Mouse (Mus musculus): Measurements from ENCODE around the gene Cryzl1. TPM values are rescaled to one million over a fixed set of nuclear protein-coding genes. Genes with fewer than 3 reads are reported as not detected.

Cryzl1 gene
- total and polyA plus RNA-seq, 2 experiments from 2014 or later, result 62.5 to 94.8 TPM

DNA sequence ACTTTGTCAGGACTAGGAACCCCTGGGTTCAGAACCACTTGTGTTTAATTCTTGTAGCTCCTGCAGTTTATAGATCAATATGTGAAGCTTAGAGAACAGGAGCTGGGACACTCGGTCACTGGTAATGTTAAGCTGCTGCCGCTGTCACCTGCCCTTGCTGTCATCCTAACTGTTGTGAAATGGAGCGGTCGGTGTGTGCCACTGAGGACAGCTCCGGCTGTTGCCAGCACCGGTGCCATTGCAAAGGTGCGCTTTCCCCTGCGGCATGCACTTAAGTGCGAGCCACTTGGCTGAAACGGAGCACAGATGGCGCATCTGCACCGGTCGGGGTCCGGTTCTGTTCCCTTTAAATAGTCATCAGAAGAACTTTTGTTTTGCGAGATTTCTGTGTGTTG is 37.0 kb upstream of the Cryzl1 start:
- H3K4me3 ChIP-seq (ENCODE audit: low read depth, low read length), result no peak overlapping the region
- H3K9ac ChIP-seq, result no peak overlapping the region
- no peak overlapping the region for H3K27ac ChIP-seq (ENCODE audit: low read depth, low read length)
- no peaks in the 10 kb centered on the region for H3K27me3 ChIP-seq (ENCODE audit: insufficient read depth, low read length)
- DNase-seq (no peak), ATAC-seq (no peak)
- no peaks in the 10 kb centered on the region for H3K9me3 ChIP-seq (ENCODE audit: low read length)
- peaks cover 11% of the 10 kb centered on the region; the same call in 1 of the 2 replicates for H3K4me1 ChIP-seq (ENCODE audit: insufficient read depth)
- H3K4me2 ChIP-seq (ENCODE audit: low read depth), result no peak overlapping the region
- no peaks in the 10 kb centered on the region for H3K36me3 ChIP-seq (ENCODE audit: insufficient read depth)
- 76% methylated on average over 15 of the region's 15 CpGs for whole genome bisulfite sequencing
- no peak for TF ChIP-seq CTCF (IDR thresholded peaks at IDR 0.05; ENCODE audit: low read depth)

DNA sequence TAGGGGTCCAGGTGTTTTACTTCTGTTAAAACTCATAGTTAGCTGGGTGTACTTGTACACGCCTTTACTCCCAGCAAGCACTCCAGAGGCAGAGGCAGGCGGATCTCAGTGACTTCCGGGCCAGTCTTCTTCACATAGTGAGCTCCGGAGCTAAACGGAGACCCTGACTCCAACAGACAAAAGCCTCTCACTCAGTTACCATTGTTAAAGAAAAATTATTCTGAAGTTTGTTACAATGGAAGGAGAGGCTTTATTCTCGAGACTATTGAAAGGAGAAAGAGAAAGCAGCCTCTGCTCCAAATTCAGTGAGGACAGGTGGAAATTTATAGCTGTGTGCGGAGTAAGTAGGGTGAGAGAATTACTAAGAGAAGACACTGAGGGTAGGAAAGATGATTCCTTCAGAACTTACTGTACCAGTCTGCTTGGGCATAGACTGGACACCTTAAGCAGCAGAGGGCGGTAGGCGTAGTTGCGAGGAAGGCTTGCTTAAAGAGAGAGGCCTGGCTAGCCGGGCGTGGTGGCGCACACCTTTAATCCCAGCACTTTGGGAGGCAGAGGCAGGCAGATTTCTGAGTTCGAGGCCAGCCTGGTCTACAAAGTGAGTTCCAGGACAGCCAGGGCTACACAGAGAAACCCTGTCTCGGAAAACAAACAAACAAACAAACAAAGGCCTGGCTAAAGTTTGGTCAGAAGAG is 36.5 kb upstream of the Cryzl1 start:
- no peaks in the 10 kb centered on the region for H3K9me3 ChIP-seq (ENCODE audit: low read length)
- no peaks in the 10 kb centered on the region for H3K36me3 ChIP-seq (ENCODE audit: insufficient read depth)
- H3K4me1 ChIP-seq (ENCODE audit: insufficient read depth), result 0 out of 2 replicates have a peak, but pooled peaks cover 11% of the 10 kb centered on the region
- 82% methylated on average over 15 of the region's 15 CpGs for WGBS
- no peak overlapping the region for H3K9ac ChIP-seq
- H3K4me2 ChIP-seq (ENCODE audit: low read depth), result no peak overlapping the region
- no peak for DNase-seq
- H3K27me3 ChIP-seq (ENCODE audit: insufficient read depth, low read length), result no peaks in the 10 kb centered on the region
- H3K4me3 ChIP-seq (ENCODE audit: low read depth, low read length), result no peak overlapping the region
- TF ChIP-seq CTCF (IDR thresholded peaks at IDR 0.05; ENCODE audit: low read depth), result no peak
- no peak for ATAC-seq
- H3K27ac ChIP-seq (ENCODE audit: low read depth, low read length), result no peak overlapping the region

DNA sequence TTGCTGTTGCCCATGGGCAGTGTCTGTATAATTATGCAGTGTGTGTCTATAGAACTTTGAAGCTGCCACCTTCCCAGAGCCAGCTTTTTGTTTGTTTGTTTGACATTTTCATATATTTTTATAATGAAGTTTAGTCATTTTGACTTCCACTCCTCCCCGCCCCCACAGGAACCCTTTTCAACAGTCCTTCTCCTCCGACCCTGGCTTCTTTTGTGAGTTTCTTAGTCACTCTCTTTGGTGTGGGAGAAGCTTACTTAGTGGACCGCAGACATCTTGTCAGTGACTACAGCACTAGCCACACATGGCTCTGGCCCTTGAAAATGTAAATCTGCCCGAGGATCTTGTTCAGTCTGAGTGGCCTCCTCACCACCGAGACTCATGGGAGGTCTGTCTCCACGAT is 35.6 kb upstream of the Cryzl1 start:
- no peak overlapping the region for H3K4me2 ChIP-seq (ENCODE audit: low read depth)
- H3K4me1 ChIP-seq (ENCODE audit: insufficient read depth), result 0 out of 2 replicates have a peak, but pooled peaks cover 11% of the 10 kb centered on the region
- no peak for TF ChIP-seq CTCF (IDR thresholded peaks at IDR 0.05; ENCODE audit: low read depth)
- H3K36me3 ChIP-seq (ENCODE audit: insufficient read depth), result no peaks in the 10 kb centered on the region
- H3K4me3 ChIP-seq (ENCODE audit: low read depth, low read length), result no peak overlapping the region
- ATAC-seq, result no peak
- no peaks in the 10 kb centered on the region for H3K27me3 ChIP-seq (ENCODE audit: insufficient read depth, low read length)
- H3K27ac ChIP-seq (ENCODE audit: low read depth, low read length), result no peak overlapping the region
- no peak for DNase-seq
- H3K9ac ChIP-seq, result no peak overlapping the region
- WGBS, result 67% methylated on average over 6 of the region's 6 CpGs
- no peaks in the 10 kb centered on the region for H3K9me3 ChIP-seq (ENCODE audit: low read length)

DNA sequence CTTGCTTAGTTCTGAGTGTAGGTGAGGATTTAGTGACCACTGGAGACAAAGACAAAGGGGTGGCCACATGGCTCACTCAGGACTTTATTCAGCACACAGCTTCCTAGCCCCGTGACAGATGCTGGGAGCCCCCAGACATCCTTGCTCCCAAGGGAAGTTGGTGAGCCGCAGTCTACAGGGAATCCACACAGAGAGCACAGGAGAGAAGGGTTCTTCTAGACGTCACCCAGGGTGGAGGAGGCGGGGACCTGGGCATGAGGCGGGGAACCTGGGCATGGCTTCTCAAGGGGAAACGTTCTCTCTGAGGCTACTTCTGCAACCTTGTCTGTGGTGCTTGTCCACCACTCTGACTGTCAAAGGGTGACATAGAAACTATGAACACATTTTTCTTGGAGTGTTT is 35.2 kb upstream of the Cryzl1 start:
- 0 out of 2 replicates have a peak, but pooled peaks cover 11% of the 10 kb centered on the region for H3K4me1 ChIP-seq (ENCODE audit: insufficient read depth)
- no peaks in the 10 kb centered on the region for H3K9me3 ChIP-seq (ENCODE audit: low read length)
- no peak for ATAC-seq
- no peak overlapping the region for H3K9ac ChIP-seq
- WGBS, result 62% methylated on average over 6 of the region's 6 CpGs
- no peak for DNase-seq
- no peak for TF ChIP-seq CTCF (IDR thresholded peaks at IDR 0.05; ENCODE audit: low read depth)
- no peak overlapping the region for H3K27ac ChIP-seq (ENCODE audit: low read depth, low read length)
- H3K4me2 ChIP-seq (ENCODE audit: low read depth), result no peak overlapping the region
- no peaks in the 10 kb centered on the region for H3K27me3 ChIP-seq (ENCODE audit: insufficient read depth, low read length)
- H3K36me3 ChIP-seq (ENCODE audit: insufficient read depth), result no peaks in the 10 kb centered on the region
- H3K4me3 ChIP-seq (ENCODE audit: low read depth, low read length), result no peak overlapping the region

DNA sequence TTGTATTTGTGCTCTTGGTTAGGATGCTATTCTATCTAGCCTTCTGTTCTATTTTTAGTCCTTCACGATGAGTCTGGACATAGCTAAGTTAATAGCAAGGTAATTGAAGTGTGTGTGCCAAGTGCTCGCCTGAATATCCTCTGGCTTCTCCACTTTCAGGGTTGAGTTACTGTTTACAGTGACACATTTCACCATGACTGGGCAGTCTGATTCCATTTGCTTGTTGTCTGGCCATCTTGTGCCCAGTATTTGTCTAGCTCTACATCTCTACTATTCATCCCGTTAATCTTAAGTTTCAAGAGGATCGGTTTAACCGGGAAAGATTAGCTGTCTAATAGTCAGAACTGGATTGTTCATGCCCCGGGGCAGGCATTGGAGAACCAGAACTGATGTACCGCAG is 33.7 kb upstream of the Cryzl1 start:
- WGBS, result 62% methylated on average over 7 of the region's 7 CpGs
- H3K27me3 ChIP-seq (ENCODE audit: insufficient read depth, low read length), result no peaks in the 10 kb centered on the region
- no peaks in the 10 kb centered on the region for H3K36me3 ChIP-seq (ENCODE audit: insufficient read depth)
- H3K4me2 ChIP-seq (ENCODE audit: low read depth), result no peak overlapping the region
- DNase-seq (no peak), ATAC-seq (no peak)
- no peak overlapping the region for H3K4me3 ChIP-seq (ENCODE audit: low read depth, low read length)
- no peaks in the 10 kb centered on the region for H3K9me3 ChIP-seq (ENCODE audit: low read length)
- no peak for TF ChIP-seq CTCF (IDR thresholded peaks at IDR 0.05; ENCODE audit: low read depth)
- H3K4me1 ChIP-seq (ENCODE audit: insufficient read depth), result 0 out of 2 replicates have a peak, but pooled peaks cover 9% of the 10 kb centered on the region
- no peak overlapping the region for H3K27ac ChIP-seq (ENCODE audit: low read depth, low read length)
- no peak overlapping the region for H3K9ac ChIP-seq

GRCm38 (mm10) chr16:91761761-91762160 is 33.0 kb upstream of the Cryzl1 start:
- H3K4me1 ChIP-seq (ENCODE audit: insufficient read depth), result 0 out of 2 replicates have a peak, but pooled peaks cover 6% of the 10 kb centered on the region
- H3K9me3 ChIP-seq (ENCODE audit: low read length), result no peaks in the 10 kb centered on the region
- H3K27me3 ChIP-seq (ENCODE audit: insufficient read depth, low read length), result no peaks in the 10 kb centered on the region
- no peak overlapping the region for H3K9ac ChIP-seq
- no peak overlapping the region for H3K4me3 ChIP-seq (ENCODE audit: low read depth, low read length)
- TF ChIP-seq CTCF (IDR thresholded peaks at IDR 0.05; ENCODE audit: low read depth), result no peak
- ATAC-seq (no peak), DNase-seq (no peak)
- whole genome bisulfite sequencing, result 88% methylated on average over 3 of the region's 3 CpGs
- H3K4me2 ChIP-seq (ENCODE audit: low read depth), result no peak overlapping the region
- no peaks in the 10 kb centered on the region for H3K36me3 ChIP-seq (ENCODE audit: insufficient read depth)
- H3K27ac ChIP-seq (ENCODE audit: low read depth, low read length), result no peak overlapping the region

- Histone ChIP-seq H3K9me3 (ENCODE audit: low read length) (no peaks in the 10 kb centered on the region), H3K36me3 (ENCODE audit: insufficient read depth) (no peaks in the 10 kb centered on the region), H3K9ac (no peak overlapping the region), H3K27ac (ENCODE audit: low read depth, low read length) (0 out of 2 replicates have a peak overlapping the region, but pooled peaks have one; percentile 29), H3K27me3 (ENCODE audit: insufficient read depth, low read length) (no peaks in the 10 kb centered on the region), H3K4me1 (ENCODE audit: insufficient read depth) (0 out of 2 replicates have a peak, but pooled peaks cover 6% of the 10 kb centered on the region), H3K4me2 (ENCODE audit: low read depth) (no peak overlapping the region), H3K4me3 (ENCODE audit: low read depth, low read length) (no peak overlapping the region)
- DNase-seq (no peak), ATAC-seq (peak; percentile 66)
- TF ChIP-seq CTCF (IDR thresholded peaks at IDR 0.05; ENCODE audit: low read depth), result 0 out of 2 replicates have a peak, but pooled peaks have one; percentile 11
- WGBS, result 64% methylated on average over 9 of the region's 9 CpGs
These were observed 32.4 kb upstream of the Cryzl1 start for GRCm38 (mm10) chr16:91761202-91761601.
